Mouse (Mus musculus): Measurements from ENCODE around the gene Scg3. TPM values are rescaled to one million over a fixed set of nuclear protein-coding genes. Genes with fewer than 3 reads are reported as not detected.
"Not testable (repeated sequence)": the region's sequence is repeated elsewhere in the genome, so short reads cannot be mapped to it uniquely, and the experiment has no call there.

The Scg3 gene
- not detected in 2 replicates for total RNA-seq (2017)

- no peak for ATAC-seq (ENCODE audit: extremely low read depth, insufficient number of reproducible peaks, low FRiP score, poor library complexity, severe bottlenecking)
Measured at GRCm38 (mm10) chr9:75683426-75684191, at the start of gene Scg3. Gene Scg3 (minus strand): TSS chr9:75684056.

GRCm38 (mm10) chr9:75719952-75720687 lies 36.3 kb upstream of the Scg3 start:
- peak; percentile 60; the same call in 1 of the 2 replicates for ATAC-seq (ENCODE audit: extremely low read depth, insufficient number of reproducible peaks, low FRiP score, poor library complexity, severe bottlenecking)

GRCm38 (mm10) chr9:75719481-75719880 lies 35.6 kb upstream of the Scg3 start:
- no peak for ATAC-seq (ENCODE audit: extremely low read depth, insufficient number of reproducible peaks, low FRiP score, poor library complexity, severe bottlenecking)

GRCm38 (mm10) chr9:75684772-75685171 lies 916 bp upstream of the Scg3 start:
- no peak for ATAC-seq (ENCODE audit: extremely low read depth, insufficient number of reproducible peaks, low FRiP score, poor library complexity, severe bottlenecking)

- no peak for ATAC-seq (ENCODE audit: extremely low read depth, insufficient number of reproducible peaks, low FRiP score, poor library complexity, severe bottlenecking)
Measured at GRCm38 (mm10) chr9:75684292-75684691, 436 bp upstream of the Scg3 start.

GRCm38 (mm10) chr9:75680606-75681005 lies 3.2 kb downstream of the Scg3 start:
- ATAC-seq (ENCODE audit: extremely low read depth, insufficient number of reproducible peaks, low FRiP score, poor library complexity, severe bottlenecking) = no peak

GRCm38 (mm10) chr9:75679629-75680028 lies 4.2 kb downstream of the Scg3 start:
- ATAC-seq (ENCODE audit: extremely low read depth, insufficient number of reproducible peaks, low FRiP score, poor library complexity, severe bottlenecking) = no peak

GRCm38 (mm10) chr9:75678341-75678740 lies 5.5 kb downstream of the Scg3 start:
- ATAC-seq (ENCODE audit: extremely low read depth, insufficient number of reproducible peaks, low FRiP score, poor library complexity, severe bottlenecking) = no peak

GRCm38 (mm10) chr9:75676226-75676625 lies 7.6 kb downstream of the Scg3 start:
- ATAC-seq (ENCODE audit: extremely low read depth, insufficient number of reproducible peaks, low FRiP score, poor library complexity, severe bottlenecking) = no peak

- ATAC-seq (ENCODE audit: extremely low read depth, insufficient number of reproducible peaks, low FRiP score, poor library complexity, severe bottlenecking) = no peak
Measured at GRCm38 (mm10) chr9:75672769-75673168, 11.1 kb downstream of the Scg3 start.

- ATAC-seq (ENCODE audit: extremely low read depth, insufficient number of reproducible peaks, low FRiP score, poor library complexity, severe bottlenecking) = no peak
Measured at GRCm38 (mm10) chr9:75666612-75667011, 17.2 kb downstream of the Scg3 start.

GRCm38 (mm10) chr9:75665364-75665763 lies 18.5 kb downstream of the Scg3 start:
- ATAC-seq (ENCODE audit: extremely low read depth, insufficient number of reproducible peaks, low FRiP score, poor library complexity, severe bottlenecking) = no peak

GRCm38 (mm10) chr9:75660917-75661316 lies 22.9 kb downstream of the Scg3 start:
- no peak for ATAC-seq (ENCODE audit: extremely low read depth, insufficient number of reproducible peaks, low FRiP score, poor library complexity, severe bottlenecking)

- ATAC-seq (ENCODE audit: extremely low read depth, insufficient number of reproducible peaks, low FRiP score, poor library complexity, severe bottlenecking) = not testable (repeated sequence)
Measured at GRCm38 (mm10) chr9:75656456-75656855, 27.4 kb downstream of the Scg3 start.

- ATAC-seq (ENCODE audit: extremely low read depth, insufficient number of reproducible peaks, low FRiP score, poor library complexity, severe bottlenecking) = no peak
Measured at GRCm38 (mm10) chr9:75653981-75654911, 29.6 kb downstream of the Scg3 start.

- no peak for ATAC-seq (ENCODE audit: extremely low read depth, insufficient number of reproducible peaks, low FRiP score, poor library complexity, severe bottlenecking)
Measured at GRCm38 (mm10) chr9:75645405-75645804, 38.5 kb downstream of the Scg3 start.

- ATAC-seq (ENCODE audit: extremely low read depth, insufficient number of reproducible peaks, low FRiP score, poor library complexity, severe bottlenecking) = no peak
Measured at GRCm38 (mm10) chr9:75634226-75634625, 49.6 kb downstream of the Scg3 start.

GRCm38 (mm10) chr9:75633603-75634002 lies 50.3 kb downstream of the Scg3 start:
- no peak for ATAC-seq (ENCODE audit: extremely low read depth, insufficient number of reproducible peaks, low FRiP score, poor library complexity, severe bottlenecking)

GRCm38 (mm10) chr9:75632902-75633301 lies 51.0 kb downstream of the Scg3 start:
- ATAC-seq (ENCODE audit: extremely low read depth, insufficient number of reproducible peaks, low FRiP score, poor library complexity, severe bottlenecking) = no peak

Measured in neutrophil, adult 5-6 weeks (primary cell).